Mouse (Mus musculus): ENCODE results near the gene Cdk2ap2.

- TF ChIP-seq CTCF (IDR thresholded peaks at IDR 0.05; ENCODE audit: control insufficient read depth, insufficient read depth, low read length) (no peak), POLR2A (IDR thresholded peaks at IDR 0.05; ENCODE audit: borderline replicate concordance, control insufficient read depth, low read depth, low read length) (no peak)
Measured at GRCm38 (mm10) chr19:4094348-4094747, 2.6 kb upstream of the Cdk2ap2 start.

Data from bone marrow, adult 2 months (tissue).